Mouse (Mus musculus) kidney, embryonic 14.5 days (tissue): ENCODE data around the gene Satb2. TPM values are rescaled to one million over a fixed set of nuclear protein-coding genes. Genes with fewer than 3 reads are reported as not detected.
"Not testable (repeated sequence)": the region's sequence is repeated elsewhere in the genome, so short reads cannot be mapped to it uniquely, and the experiment has no call there.

Source experiments
- ATAC-seq: fragments of 200-750 bp; cut with Nextera tagmentation; 2 replicates; pipeline ENCODE4 v1.8.0; 2017; ENCODE audit warnings: moderate number of reproducible peaks, mild to moderate bottlenecking, moderate TSS enrichment, moderate library complexity; ENCODE audit not compliant: low FRiP score, low TSS enrichment
- H3K27ac ChIP-seq: fragments of 300-500 bp; sonication (generic); 2 replicates; pipeline ENCODE4 v1.5.1; 2014; ENCODE audit warnings: low read depth, mild to moderate bottlenecking, low read length, moderate library complexity, mixed read lengths
- H3K27me3 ChIP-seq: fragments of 300-500 bp; sonication (generic); 2 replicates; pipeline ENCODE4 v1.6.1; 2014; ENCODE audit warnings: mild to moderate bottlenecking, low read length; ENCODE audit not compliant: control insufficient read depth, insufficient read depth
- H3K36me3 ChIP-seq: fragments of 300-500 bp; sonication (generic); 2 replicates; pipeline ENCODE4 v1.6.1; 2014; ENCODE audit warnings: low read length, mixed read lengths; ENCODE audit not compliant: control insufficient read depth, insufficient read depth
- H3K4me1 ChIP-seq: fragments of 300-500 bp; sonication (generic); 2 replicates; pipeline ENCODE4 v1.6.1; 2014; ENCODE audit warnings: low read length, mixed read lengths; ENCODE audit not compliant: control insufficient read depth, insufficient read depth
- H3K4me2 ChIP-seq: fragments of 300-500 bp; sonication (generic); replicated peaks from 2 replicates; pipeline ENCODE4 v1.6.1; 2014; ENCODE audit warnings: low read depth, mild to moderate bottlenecking, low read length
- H3K4me3 ChIP-seq: fragments of 300-500 bp; sonication (generic); 2 replicates; pipeline ENCODE4 v1.5.1; 2014; ENCODE audit warnings: mild to moderate bottlenecking, low read length
- H3K9ac ChIP-seq: fragments of 300-500 bp; sonication (generic); 2 replicates; pipeline ENCODE4 v1.6.1; 2014; ENCODE audit warnings: low read depth, mild to moderate bottlenecking, low read length, moderate library complexity
- H3K9me3 ChIP-seq: fragments of 300-500 bp; sonication (generic); 2 replicates; pipeline ENCODE4 v1.6.1; 2016; ENCODE audit warnings: low read length; ENCODE audit not compliant: control insufficient read depth
- WGBS: fragments of 180-500 bp; shearing (Covaris S2); extraction: QIAGEN DNeasy Blood & Tissue Kit; methylation state at CpG from one replicate; pipeline ENCODE4 v1.1.7; 2014; 5-methylcytosine and 5-hydroxymethylcytosine counted together
- polyA plus RNA-seq: library from polyadenylated mRNA; unstranded; fragments of >200 nt; fragmentation: Nextera tagmentation; extraction: Ambion mirVana; gene quantifications from 2 replicates; pipeline ENCODE4 v1.2.1, GENCODE M21; 2014

The Satb2 gene
- polyA plus RNA-seq, 1 experiment from 2014 or later, result 2.0 TPM

GRCm38 (mm10) chr1:56811486-56811885, 167.0 kb downstream of the Satb2 start:
- Histone ChIP-seq H3K4me3 (no peak overlapping the region), H3K9me3 (no peaks in the 10 kb centered on the region), H3K4me1 (no peaks in the 10 kb centered on the region), H3K9ac (no peak overlapping the region), H3K36me3 (no peaks in the 10 kb centered on the region), H3K27ac (no peak overlapping the region), H3K4me2 (no peak overlapping the region), H3K27me3 (no peaks in the 10 kb centered on the region)
- 80% methylated on average over 3 of the region's 3 CpGs for WGBS
- no peak for ATAC-seq

- Histone ChIP-seq H3K27ac (no peak overlapping the region), H3K27me3 (no peaks in the 10 kb centered on the region), H3K4me2 (no peak overlapping the region), H3K9me3 (no peaks in the 10 kb centered on the region), H3K4me1 (no peaks in the 10 kb centered on the region), H3K36me3 (no peaks in the 10 kb centered on the region), H3K4me3 (no peak overlapping the region), H3K9ac (no peak overlapping the region)
- 85% methylated on average over 5 of the region's 5 CpGs for WGBS
- ATAC-seq, result no peak
Measured at GRCm38 (mm10) chr1:56806006-56806405, 172.4 kb downstream of the Satb2 start.

DNA sequence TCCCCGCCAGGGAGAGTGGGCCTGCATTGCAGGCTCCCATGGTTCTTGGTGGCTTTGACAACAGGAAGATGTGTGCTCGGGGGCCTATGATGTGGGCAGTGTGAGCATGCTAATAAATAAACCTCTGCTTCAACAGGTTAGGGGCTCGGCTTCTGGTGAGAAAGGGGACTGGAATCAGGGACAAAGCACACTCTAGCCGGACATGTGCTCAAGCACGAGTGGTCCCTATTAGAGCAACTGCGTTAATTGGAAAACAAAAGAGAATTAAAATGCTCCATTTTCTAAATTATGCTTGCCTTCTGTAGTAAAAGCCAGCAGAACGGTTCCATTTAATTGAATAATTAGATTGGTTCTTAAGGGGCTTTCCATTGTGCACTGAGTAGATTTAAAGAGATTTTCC, 177.8 kb downstream of the Satb2 start:
- 79% methylated on average over 7 of the region's 7 CpGs for WGBS
- Histone ChIP-seq H3K4me2 (no peak overlapping the region), H3K9ac (no peak overlapping the region), H3K36me3 (no peaks in the 10 kb centered on the region), H3K4me3 (no peak overlapping the region), H3K9me3 (no peaks in the 10 kb centered on the region), H3K27me3 (no peaks in the 10 kb centered on the region), H3K4me1 (no peaks in the 10 kb centered on the region), H3K27ac (no peak overlapping the region)
- no peak for ATAC-seq

DNA sequence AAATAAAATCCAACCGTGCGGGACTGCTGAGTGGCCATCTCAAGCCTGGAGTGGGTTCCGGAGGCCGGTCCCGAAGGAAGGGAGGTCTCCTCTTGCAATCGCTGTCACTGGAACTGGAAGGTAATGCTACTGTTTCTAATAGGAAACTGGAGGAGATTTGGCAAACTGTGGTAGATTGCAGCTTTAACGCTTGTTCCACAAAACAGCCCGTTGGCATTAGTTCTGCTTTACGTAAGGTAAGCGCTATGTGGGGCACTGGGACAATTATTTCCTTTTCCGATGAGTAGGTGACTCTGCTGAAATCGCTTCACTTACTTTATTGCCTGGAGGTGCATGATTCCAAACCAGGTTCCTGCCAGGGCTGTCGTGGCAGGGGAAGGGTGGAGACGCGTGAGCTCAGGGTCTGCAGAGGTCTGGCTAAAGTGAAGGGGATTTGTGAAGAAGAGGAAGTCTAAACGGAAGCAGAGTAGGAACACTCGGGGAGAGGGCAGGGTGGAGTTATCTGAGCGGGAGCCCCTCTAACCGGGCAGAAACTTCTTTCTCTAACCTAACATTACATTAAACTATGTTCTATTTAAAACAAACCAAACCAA, 183.3 kb downstream of the Satb2 start:
- Histone ChIP-seq H3K36me3 (no peaks in the 10 kb centered on the region), H3K4me3 (no peak overlapping the region), H3K4me1 (no peaks in the 10 kb centered on the region), H3K4me2 (no peak overlapping the region), H3K9ac (no peak overlapping the region), H3K9me3 (no peaks in the 10 kb centered on the region), H3K27me3 (no peaks in the 10 kb centered on the region), H3K27ac (no peak overlapping the region)
- no peak for ATAC-seq
- 82% methylated on average over 19 of the region's 19 CpGs for WGBS

DNA sequence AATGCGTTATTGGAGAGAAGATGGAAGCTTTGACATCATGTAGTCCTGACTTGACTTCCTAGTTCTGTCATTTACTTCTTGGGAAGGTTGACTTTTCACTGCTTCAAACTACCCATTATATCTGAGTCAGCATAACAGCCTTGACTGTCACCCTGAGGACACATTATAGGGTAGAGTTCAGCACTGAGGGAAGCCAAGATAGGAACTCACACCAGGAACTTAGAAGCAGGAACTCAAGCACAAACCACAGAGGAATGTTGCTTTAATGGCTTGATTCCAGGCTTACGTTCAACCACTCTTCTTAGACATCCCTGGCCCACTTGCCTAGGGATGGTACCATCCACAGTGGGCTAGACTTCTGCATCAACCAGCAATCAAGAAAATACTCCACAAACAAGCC, 188.8 kb downstream of the Satb2 start:
- no peak for ATAC-seq
- Histone ChIP-seq H3K4me1 (no peaks in the 10 kb centered on the region), H3K9me3 (no peaks in the 10 kb centered on the region), H3K36me3 (no peaks in the 10 kb centered on the region), H3K4me2 (no peak overlapping the region), H3K27ac (no peak overlapping the region), H3K27me3 (no peaks in the 10 kb centered on the region), H3K9ac (no peak overlapping the region), H3K4me3 (no peak overlapping the region)
- 84% methylated on average over 2 of the region's 2 CpGs for WGBS

DNA sequence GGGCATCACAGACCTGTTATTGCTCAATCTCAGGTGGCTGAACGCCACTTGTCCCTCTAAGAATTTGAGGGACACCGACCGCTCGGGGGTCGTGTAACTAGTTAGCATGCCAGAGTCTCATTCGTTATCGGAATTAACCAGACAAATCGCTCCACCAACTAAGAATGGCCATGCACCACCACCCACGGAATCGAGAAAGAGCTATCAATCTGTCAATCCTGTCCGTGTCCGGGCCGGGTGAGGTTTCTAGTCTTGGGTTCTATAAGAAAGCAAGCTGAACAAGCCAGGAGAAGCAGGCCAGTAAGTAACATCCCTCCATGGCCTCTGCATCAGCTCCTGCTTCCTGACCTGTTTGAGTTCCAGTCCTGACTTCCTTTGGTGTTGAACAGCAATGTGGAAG, 196.3 kb downstream of the Satb2 start:
- H3K27ac ChIP-seq, H3K4me1 ChIP-seq, H3K4me3 ChIP-seq, H3K27me3 ChIP-seq, H3K9me3 ChIP-seq, H3K4me2 ChIP-seq, H3K9ac ChIP-seq, H3K36me3 ChIP-seq: not testable (repeated sequence)
- WGBS, result 75% methylated on average over 13 of the region's 13 CpGs
- peak; percentile 90 for ATAC-seq

DNA sequence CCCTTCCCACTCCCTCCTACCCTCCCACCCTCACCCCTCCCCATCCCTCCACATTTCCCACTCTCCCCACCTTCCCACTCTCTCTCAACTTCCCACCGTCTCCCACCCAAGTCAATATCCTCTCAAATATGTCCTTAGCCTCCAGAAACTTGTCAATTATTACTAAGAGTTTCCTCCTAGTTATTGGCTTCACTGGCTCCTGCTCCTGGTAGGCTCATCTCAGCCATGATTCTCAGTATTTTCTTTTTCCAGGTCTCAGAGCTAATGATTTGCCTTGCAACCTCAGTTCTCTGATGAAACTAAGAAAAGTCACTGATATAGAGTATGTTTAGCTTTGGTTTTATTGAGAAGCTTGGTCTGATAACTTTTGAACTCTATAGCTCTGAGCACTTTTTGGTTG, 214.2 kb downstream of the Satb2 start:
- no peaks in the 10 kb centered on the region for H3K27me3 ChIP-seq
- H3K9me3 ChIP-seq, result no peaks in the 10 kb centered on the region
- no peak overlapping the region for H3K4me2 ChIP-seq
- H3K36me3 ChIP-seq, result no peaks in the 10 kb centered on the region
- H3K27ac ChIP-seq, result no peak overlapping the region
- ATAC-seq, result no peak
- no peak overlapping the region for H3K4me3 ChIP-seq
- H3K9ac ChIP-seq, result no peak overlapping the region
- no peaks in the 10 kb centered on the region for H3K4me1 ChIP-seq
- WGBS, result 65% methylated on average over 1 of the region's 1 CpGs

DNA sequence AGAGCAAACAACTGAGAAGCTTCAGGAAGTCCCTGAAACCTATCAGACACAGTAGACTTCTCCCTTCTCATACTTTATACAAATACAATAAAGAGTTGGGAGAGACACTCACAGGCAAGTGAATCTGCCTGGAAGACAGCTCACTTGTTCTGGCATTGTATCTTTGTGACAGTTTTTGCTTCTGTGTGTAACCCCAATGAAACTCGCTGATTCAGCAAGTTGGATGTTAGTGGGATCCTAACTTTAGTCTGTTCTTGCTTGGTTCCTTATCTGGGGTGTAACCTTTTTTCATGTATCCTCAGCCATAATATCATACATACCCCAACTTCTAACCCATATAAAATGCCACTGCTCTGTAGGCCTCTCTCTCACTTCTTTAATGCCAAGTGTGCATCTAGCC, 216.9 kb downstream of the Satb2 start:
- ATAC-seq, result no peak
- no peak overlapping the region for H3K4me2 ChIP-seq
- no peak overlapping the region for H3K27ac ChIP-seq
- H3K27me3 ChIP-seq, result no peaks in the 10 kb centered on the region
- H3K9ac ChIP-seq, result no peak overlapping the region
- 92% methylated on average over 1 of the region's 1 CpGs for WGBS
- H3K36me3 ChIP-seq, result no peaks in the 10 kb centered on the region
- no peaks in the 10 kb centered on the region for H3K4me1 ChIP-seq
- H3K9me3 ChIP-seq, result no peaks in the 10 kb centered on the region
- H3K4me3 ChIP-seq, result no peak overlapping the region

DNA sequence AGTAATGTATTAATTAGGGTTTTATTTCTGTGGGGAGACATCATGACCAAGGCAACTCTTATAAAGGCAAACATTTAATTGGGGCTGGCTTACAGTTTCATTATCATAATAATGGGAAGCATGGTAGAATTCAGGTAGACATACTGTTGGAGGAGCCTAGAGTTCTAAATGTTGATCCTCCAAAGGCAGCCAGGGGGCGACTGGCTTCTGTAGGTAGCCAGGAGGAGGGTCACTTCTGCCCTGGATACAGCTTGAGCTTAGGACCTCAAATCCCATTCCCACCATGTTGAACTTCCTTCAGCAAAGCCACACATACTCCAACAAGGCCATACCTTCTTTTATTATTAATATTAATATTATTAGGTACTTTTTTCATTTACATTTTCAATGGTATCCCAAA, 225.2 kb downstream of the Satb2 start:
- no peaks in the 10 kb centered on the region for H3K36me3 ChIP-seq
- no peak overlapping the region for H3K9ac ChIP-seq
- no peak overlapping the region for H3K4me2 ChIP-seq
- no peak for ATAC-seq
- 32% methylated on average over 1 of the region's 1 CpGs for WGBS
- H3K4me1 ChIP-seq, result no peaks in the 10 kb centered on the region
- no peaks in the 10 kb centered on the region for H3K9me3 ChIP-seq
- H3K27ac ChIP-seq, result no peak overlapping the region
- H3K27me3 ChIP-seq, result no peaks in the 10 kb centered on the region
- no peak overlapping the region for H3K4me3 ChIP-seq
